Mouse (Mus musculus): ENCODE data around the gene Macrod2.

Gene Macrod2

DNA sequence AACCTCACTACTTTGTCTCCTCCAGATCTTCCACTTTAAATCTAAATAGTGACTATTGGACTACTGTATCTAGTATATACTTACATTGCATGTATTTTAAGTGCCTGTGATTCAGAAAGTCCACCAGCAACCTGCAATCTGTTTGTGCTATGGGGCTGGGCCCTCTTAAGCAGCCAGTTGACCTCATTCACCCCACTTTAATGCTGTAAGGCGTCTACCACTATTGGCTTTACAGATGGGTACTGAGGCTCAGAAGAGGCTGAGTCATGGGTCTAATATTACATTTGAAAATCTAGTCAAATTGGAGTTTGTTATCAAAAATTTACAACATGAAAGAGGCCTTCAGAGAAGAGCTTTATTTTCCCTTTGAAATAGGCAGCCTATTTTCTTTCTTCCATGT lies 722.5 kb downstream of the Macrod2 start:
- no peak for DNase-seq

- no peak for DNase-seq
Observed at GRCm38 (mm10) chr2:141123875-141124274, 728.8 kb downstream of the Macrod2 start.

GRCm38 (mm10) chr2:141125638-141126037 lies 730.5 kb downstream of the Macrod2 start:
- no peak for DNase-seq

DNA sequence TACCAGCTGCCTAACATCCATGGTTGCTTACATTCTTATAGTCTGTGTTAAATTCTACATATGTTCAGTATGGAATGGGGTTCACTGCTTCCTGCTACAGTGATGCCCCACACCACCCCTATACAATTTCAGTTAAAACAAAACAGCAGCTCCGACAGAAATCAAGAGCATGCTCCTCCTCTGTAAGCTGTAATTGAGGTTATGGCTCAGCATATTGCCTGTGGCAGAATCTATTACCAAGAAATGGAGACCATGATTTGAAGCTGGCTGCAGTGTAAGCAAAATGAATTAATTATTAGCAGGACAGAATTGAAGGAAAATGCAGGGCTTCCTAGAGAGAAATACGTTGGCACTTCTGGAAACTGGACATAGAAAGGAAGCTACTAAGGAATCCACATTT lies 747.2 kb downstream of the Macrod2 start:
- no peak for DNase-seq

- no peak for DNase-seq
Observed at GRCm38 (mm10) chr2:141152011-141152772, 757.1 kb downstream of the Macrod2 start.

- no peak for DNase-seq
Observed at GRCm38 (mm10) chr2:141155972-141156371, 760.9 kb downstream of the Macrod2 start.

DNA sequence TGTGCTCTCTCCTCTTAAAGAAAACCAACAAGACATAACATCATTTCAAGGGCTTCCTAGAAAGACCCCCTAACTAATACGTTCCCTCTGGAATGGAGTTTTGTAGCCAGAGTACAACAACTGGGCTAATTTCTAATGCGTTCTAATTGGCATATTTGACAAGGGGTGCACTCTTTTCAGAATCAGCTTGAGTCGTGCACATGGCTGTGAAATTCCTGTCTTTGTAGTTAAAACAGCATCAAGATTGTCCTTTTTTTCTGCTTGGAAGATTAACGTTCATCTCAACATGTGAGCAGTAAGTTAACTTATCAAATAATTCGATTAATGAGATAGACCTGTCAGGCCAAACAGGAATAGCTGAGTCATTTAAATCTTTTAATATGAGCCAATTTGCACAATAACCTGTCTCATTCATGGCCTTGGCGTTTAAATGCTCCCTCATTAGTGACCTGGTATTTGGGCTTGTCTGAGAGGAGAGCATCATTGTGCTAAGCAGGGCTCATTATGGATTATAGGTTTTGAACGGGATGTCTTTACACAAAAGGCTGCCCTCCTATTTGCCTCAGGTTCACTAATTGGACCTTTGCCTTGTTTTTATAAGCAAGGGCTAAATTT lies 762.0 kb downstream of the Macrod2 start:
- DNase-seq = no peak

DNA sequence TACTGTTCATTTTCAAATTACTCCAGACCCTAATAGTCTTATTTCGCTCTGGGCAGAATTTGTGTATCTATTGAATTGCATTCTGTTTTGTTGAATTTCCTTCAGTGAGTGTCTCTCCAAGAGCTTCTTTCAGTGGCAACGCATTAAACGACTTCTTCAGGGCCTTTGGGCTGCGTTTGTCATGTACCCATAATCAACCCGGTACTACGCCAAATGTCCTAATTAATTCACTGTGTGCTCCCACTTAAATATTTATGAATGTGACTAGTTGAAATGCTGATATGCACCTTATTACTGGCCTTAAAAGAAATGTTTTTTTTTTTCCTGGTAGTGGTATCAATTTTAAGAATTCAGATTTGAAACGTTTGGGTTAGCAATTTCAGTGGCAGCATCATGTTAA lies 763.1 kb downstream of the Macrod2 start:
- DNase-seq = no peak

- DNase-seq = no peak
Observed at GRCm38 (mm10) chr2:141163918-141164317, 768.8 kb downstream of the Macrod2 start.

DNA sequence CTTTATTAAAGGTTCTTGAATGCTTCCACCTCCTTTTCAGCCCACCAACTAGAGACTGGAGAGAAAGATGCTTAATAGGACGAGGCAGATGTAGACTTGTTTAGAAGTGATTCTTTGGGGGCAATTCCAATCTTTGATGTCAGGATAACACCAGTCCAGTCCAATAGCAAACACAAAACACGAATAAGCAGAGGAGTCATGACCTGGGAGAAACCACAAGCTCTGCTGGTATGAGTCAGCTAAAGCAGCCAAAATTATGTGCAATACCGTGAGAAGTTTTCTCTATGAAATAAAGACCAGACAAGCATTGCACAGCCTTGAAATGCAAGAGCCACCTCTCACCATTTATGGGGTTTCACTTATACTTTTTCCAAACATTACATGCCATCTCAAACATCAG lies 774.5 kb downstream of the Macrod2 start:
- no peak for DNase-seq

DNA sequence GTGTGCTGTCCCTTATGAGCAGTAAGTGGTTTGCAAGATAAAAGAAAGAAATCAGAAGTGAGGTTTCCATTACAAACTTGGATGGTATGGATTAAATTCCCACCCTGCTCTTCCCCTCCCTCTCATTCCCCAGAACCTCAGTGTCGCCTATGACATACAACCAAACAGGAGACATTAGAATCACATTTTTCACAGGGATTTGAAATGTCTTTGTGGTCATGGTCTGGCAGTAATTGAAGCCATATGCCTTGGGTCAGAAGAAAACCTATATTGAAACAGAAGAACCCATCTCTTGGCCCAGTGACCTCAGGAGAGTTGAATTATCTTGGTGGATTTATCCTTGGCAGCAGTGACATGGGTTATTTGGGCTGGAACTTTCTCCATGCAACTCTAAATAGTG lies 778.1 kb downstream of the Macrod2 start:
- no peak for DNase-seq

- DNase-seq = no peak
Observed at GRCm38 (mm10) chr2:141173607-141174006, 778.5 kb downstream of the Macrod2 start.

- no peak for DNase-seq
Observed at GRCm38 (mm10) chr2:141180656-141181055, 785.5 kb downstream of the Macrod2 start.

GRCm38 (mm10) chr2:141182034-141182759 lies 787.1 kb downstream of the Macrod2 start:
- DNase-seq = no peak

DNA sequence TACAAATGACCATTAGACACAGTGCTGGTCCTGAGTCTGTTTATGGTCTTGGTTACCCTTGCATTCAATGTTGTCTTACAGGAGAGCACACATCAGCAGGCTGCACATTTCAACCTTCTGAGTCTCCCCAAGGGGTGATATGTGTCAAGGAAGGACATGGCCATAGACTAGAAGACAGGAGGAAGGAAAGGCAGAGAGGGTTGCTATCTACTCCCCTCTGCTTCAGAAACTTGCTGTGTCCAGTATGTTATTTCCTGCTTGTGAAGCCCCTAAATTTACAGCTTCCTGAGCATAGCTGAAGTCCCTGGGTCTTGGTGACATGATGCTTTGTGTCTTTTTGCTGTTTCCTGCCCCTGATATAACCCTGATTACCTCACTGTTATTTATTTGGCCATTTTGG lies 799.4 kb downstream of the Macrod2 start:
- DNase-seq = no peak

DNA sequence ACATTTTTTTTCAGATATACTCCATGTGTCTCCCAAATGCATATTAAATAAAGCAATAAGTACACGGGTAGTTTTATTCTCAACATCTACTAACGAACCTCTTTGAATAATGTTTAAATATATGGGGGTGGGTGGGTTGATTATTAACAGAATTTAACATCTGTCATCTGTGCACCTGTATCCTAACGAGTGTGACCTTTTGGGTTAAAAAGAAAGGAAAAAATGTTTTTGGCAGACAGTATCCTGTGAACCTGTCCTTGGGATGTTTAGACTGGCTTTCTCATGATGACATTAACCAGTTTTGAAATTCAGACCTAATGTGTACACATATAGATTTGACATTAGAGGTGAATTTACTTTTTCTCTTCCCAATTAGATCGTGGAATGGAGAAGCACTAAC lies 805.4 kb downstream of the Macrod2 start:
- no peak for DNase-seq

DNA sequence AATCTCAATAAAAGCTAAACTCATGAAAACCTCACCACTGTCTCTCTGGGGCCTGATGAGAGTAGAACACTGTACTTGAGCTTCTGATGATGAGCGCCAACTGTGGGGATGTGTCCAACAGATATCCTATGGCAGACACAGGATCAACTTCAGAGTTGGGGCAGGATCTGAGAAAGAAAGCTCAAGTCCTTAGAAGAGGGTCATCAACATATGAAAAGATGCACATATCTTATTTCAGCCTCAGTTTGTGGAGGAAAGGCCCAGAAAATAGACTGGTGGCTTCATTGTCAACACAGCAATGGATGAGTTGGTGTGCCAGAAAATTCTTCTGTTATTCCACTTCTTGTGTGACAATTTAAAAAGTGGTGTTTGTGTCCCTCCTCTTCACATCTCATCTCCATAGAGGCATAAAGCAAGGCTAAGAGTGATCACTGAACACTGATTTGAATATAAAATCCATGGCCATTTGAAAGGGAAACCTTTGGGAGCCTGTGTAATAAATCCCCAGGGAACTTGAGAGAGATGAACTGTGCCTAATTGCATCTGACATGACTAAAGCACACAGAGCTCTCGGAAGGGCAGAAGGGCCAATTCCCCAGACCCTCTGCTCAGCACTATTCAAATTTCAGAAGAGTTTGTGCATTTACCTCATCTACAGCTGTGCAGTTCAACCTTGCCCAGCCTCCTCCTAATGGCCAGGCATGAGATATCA lies 806.4 kb downstream of the Macrod2 start:
- no peak for DNase-seq

DNA sequence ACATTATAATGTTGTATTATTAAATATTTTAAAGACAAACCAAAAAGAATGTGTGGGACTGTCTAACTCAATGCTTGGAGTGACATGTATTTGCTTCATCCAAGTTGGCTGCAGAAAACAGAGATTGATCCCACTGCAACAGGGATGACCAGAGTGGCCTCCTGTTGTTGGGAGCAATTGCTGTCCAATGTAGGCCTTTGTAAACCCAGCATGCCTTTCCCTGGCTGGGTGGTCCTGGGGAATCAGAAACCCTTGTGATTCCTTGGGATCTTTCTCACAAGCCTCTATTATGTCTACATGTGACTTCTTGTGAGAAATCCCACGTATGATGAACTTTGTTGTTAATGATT lies 806.9 kb downstream of the Macrod2 start:
- no peak for DNase-seq

DNA sequence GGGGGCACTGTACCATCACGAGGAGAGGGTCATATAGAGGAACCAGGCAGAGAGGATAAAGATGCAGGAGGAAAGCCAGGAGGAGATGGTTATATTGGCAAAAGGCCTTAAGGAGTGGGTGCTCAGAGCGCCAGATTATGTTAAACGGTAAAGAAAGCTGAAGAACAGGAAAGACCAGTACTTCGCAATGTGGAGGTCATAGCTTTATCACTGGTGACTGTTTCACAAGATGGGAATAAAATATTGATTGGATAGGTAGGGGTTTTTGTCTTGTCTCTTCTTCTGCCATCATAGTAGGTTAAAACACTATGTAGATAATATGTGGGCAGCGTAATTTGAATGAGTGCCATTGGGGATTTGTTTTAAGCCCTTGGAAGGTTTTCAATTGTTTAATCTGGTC lies 816.2 kb downstream of the Macrod2 start:
- DNase-seq = no peak

GRCm38 (mm10) chr2:141212291-141212690 lies 817.2 kb downstream of the Macrod2 start:
- no peak for DNase-seq

DNA sequence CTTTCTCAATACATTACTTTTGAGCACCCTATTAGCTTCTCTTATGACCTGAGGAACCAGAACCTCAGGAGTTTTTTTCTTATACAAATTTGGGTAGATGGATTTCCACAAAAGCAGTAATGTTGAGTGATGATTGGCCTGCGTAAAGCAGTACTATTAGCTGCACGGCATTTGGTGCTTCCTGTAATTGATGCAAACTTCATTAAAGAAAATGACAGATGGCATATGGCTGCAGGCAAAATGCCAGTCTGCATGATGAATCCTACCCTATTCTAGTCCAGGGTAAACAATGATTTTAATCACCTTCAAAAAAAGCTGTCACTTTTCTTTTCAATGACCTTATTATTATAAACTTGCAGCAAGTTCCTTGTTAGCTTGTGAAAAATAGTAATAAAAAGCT lies 822.4 kb downstream of the Macrod2 start:
- no peak for DNase-seq

- DNase-seq = no peak
Observed at GRCm38 (mm10) chr2:141217925-141218324, 822.8 kb downstream of the Macrod2 start.

DNA sequence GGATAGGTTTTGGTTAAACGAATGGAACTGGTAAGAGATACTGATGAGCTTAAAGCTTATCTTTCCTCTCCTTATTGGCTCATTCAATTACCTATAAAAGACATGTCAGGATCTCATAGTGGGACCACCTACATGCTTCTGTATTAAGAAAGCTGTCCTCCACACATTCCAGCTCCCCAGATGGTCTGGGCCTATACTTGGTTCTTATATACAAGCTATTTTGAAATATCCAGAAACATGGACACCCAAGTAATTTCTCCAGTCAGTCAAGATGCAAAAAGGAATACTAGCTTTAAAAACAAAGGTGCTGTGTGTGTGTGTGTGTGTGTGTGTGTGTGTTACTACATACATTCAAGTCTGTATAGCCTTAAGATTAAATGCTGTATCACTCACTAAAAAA lies 833.7 kb downstream of the Macrod2 start:
- DNase-seq = no peak

- no peak for DNase-seq
Observed at GRCm38 (mm10) chr2:141229820-141230219, 834.7 kb downstream of the Macrod2 start.
